Mouse (Mus musculus): ENCODE measurements around the gene Ptpn11.

- TF ChIP-seq GATA1 (IDR thresholded peaks at IDR 0.05; ENCODE audit: borderline replicate concordance, low read length) (no peak), FLI1 (IDR thresholded peaks at IDR 0.05; ENCODE audit: low read length) (no peak; the same call in 1 of the 2 replicates)
These were observed at the start of gene Ptpn11 for GRCm38 (mm10) chr5:121190836-121191583.
